Comparison of ENCODE assay signal across 11 mouse cellular contexts in genomic region chr6:4421466-4421865, GRCm38 (mm10).
DNase-seq lines count a peak whose midpoint lies in the region.
"Had no signal": no experiment of that assay in that cellular context is flagged by ENCODE, and none has a peak within 500 bp of the region (broad histone marks: within the 10 kb centered on the region; RNA-seq: fewer than 3 reads in every experiment).

No protein-coding gene starts in this region.

- peak; percentile 7 for DNase-seq in adrenal gland, postnatal 10 days
- DNase-seq in adrenal gland, postnatal 25 days = no peak
- DNase-seq in heart, adult 11 months = peak; percentile 81
- DNase-seq in heart, postnatal 4 days = no peak
- DNase-seq: cerebellum, adult 11 months; cerebellum, adult 18-20 months; cerebellum, adult 8-10 months; cerebellum, adult 9-11 months; cerebellum, postnatal 14 days; cerebellum, postnatal 36 days; embryo, embryonic 11 days had no signal

Comparison
In these comparisons a context has a peak if more than half of its experiments do, and no peak if none do; other contexts are left out.
1. DNase-seq: peak in adrenal gland, postnatal 10 days (single experiment) and heart, adult 11 months (single experiment); none in adrenal gland, postnatal 25 days (single experiment) and heart, postnatal 4 days (single experiment).